Mouse (Mus musculus) limb, embryonic 15.5 days (tissue): ENCODE data around the gene Theg. TPM values are rescaled to one million over a fixed set of nuclear protein-coding genes. Genes with fewer than 3 reads are reported as not detected.

Source experiments
- ATAC-seq: fragments of 200-750 bp; cut with Nextera tagmentation; 2 replicates; pipeline ENCODE4 v1.8.0; 2017; ENCODE audit warnings: low read depth, moderate TSS enrichment; ENCODE audit not compliant: insufficient number of reproducible peaks, low FRiP score, low TSS enrichment
- H3K27ac ChIP-seq: fragments of 300-500 bp; sonication (generic); 2 replicates; pipeline ENCODE4 v1.5.1; 2015; ENCODE audit warnings: moderate library complexity, mild to moderate bottlenecking, inconsistent platforms
- H3K27me3 ChIP-seq: fragments of 300-500 bp; sonication (generic); 2 replicates; pipeline ENCODE4 v1.6.1; 2015; ENCODE audit warnings: inconsistent platforms
- H3K36me3 ChIP-seq: fragments of 300-500 bp; sonication (generic); 2 replicates; pipeline ENCODE4 v1.6.1; 2015; ENCODE audit warnings: inconsistent platforms
- H3K4me1 ChIP-seq: fragments of 300-500 bp; sonication (generic); 2 replicates; pipeline ENCODE4 v1.6.1; 2015; ENCODE audit warnings: inconsistent platforms
- H3K4me2 ChIP-seq: fragments of 300-500 bp; sonication (generic); 2 replicates; pipeline ENCODE4 v1.6.1; 2015; ENCODE audit warnings: mild to moderate bottlenecking, inconsistent platforms
- H3K4me3 ChIP-seq: fragments of 300-500 bp; sonication (generic); 2 replicates; pipeline ENCODE4 v1.5.1; 2015; ENCODE audit warnings: mild to moderate bottlenecking, inconsistent platforms
- H3K9ac ChIP-seq: fragments of 300-500 bp; sonication (generic); 2 replicates; pipeline ENCODE4 v1.6.1; 2015; ENCODE audit warnings: inconsistent platforms
- H3K9me3 ChIP-seq: fragments of 300-500 bp; sonication (generic); 2 replicates; pipeline ENCODE4 v1.6.1; 2016; ENCODE audit warnings: inconsistent platforms
- WGBS: fragments of 180-500 bp; shearing (Covaris S2); methylation state at CpG from one replicate; pipeline ENCODE4 v1.1.7; 2015; 5-methylcytosine and 5-hydroxymethylcytosine counted together
- polyA plus RNA-seq: library from polyadenylated mRNA; unstranded; fragments of >200 nt; fragmentation: Nextera tagmentation; extraction: Ambion mirVana; gene quantifications from 2 replicates; pipeline ENCODE4 v1.2.1, GENCODE M21; 2015

The Theg gene
- polyA plus RNA-seq, 1 experiment from 2014 or later = not detected

DNA sequence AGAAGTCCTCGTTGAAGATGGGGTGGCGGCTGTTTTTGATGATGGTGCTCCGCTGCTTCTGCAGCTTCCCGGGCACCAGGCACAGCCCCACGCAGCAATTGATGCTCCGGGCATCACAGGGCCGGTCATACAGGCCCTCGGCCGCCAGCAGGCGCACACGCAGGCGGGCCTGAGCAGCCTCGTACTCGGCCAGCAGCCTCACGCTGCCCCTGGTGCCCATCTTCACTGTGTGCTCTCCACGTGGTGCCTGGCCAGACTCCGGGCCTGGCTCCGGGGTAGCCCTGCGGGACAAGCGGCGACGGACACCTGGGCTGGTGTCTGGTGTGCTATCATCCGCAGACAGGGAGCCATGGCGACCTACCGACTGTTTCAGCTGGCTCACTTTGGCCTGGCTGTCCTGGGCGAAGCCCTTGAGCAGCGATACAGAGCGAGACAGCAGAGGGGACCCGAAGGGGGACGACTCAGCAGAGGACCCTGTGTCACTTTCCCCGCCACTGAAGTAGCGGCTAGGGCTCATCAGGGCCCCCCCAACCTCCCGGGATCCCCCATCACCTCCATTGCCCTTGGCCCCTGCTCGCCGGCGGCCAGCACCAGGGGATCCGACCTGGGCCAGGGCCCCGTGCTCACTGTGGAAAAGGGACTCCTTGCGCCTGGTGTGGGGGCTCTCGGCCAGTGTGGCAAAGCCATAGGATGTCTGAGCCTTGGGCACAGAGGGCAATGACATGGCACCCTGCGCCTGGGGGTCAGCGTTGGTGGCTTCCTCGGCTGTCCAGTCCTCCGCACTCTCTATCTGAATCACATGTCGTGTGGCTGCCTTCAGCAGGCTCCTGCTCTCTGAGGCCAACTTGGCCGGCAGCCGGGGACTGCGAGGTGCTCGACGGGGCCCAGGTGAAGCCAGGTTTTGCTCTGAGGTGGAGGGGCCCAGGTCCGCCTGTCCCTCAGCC is 25.3 kb upstream of the Theg start:
- H3K4me2 ChIP-seq = peak overlapping the region; percentile 95
- H3K9me3 ChIP-seq = no peaks in the 10 kb centered on the region
- H3K4me1 ChIP-seq = peaks cover 28% of the 10 kb centered on the region
- 13% methylated on average over 51 of the region's 51 CpGs for WGBS
- H3K27me3 ChIP-seq = peaks cover 56% of the 10 kb centered on the region
- no peak overlapping the region for H3K9ac ChIP-seq
- no peaks in the 10 kb centered on the region for H3K36me3 ChIP-seq
- peak overlapping the region; percentile 56 for H3K4me3 ChIP-seq
- ATAC-seq = no peak
- no peak overlapping the region for H3K27ac ChIP-seq

DNA sequence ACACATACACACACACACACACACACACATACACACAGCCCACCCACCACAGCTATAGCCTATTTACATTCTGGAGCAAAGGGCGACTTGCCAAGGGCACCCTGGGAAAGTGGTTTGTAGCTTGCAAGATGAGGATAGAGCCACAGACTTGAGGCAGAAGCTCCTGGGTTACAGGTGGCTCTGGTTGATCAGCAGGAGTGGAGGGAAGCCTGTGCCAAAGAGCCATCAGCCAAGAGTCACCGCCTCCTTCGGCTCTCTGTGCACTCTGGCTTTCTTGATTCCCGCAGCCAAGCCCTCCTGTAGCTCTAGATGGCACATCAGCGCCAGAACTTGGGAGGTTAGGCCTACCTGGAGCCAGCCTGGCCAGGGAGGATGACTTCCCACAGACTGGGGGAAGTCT is 24.2 kb upstream of the Theg start:
- H3K4me2 ChIP-seq = no peak overlapping the region

DNA sequence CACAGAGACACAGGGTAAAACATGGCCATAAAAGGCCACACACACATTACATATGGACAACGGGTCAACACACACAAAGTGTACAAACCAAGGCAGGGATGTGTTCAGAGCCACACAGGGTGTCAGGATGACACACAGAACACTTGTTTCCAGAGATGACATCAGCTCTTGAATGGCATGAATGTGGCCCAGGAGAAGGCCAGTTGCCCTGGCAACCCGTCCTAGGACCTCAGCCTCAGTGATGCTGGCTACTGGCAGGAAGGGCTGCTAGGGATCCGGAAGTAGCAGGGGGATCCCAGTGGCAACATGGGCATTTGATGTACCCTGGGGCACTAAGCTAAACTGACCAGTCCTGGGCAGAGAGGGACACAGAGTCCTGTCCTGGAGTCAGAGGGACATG is 22.1 kb upstream of the Theg start:
- 87% methylated on average over 3 of the region's 3 CpGs for WGBS
- peaks cover 24% of the 10 kb centered on the region for H3K4me1 ChIP-seq
- no peaks in the 10 kb centered on the region for H3K9me3 ChIP-seq
- H3K27me3 ChIP-seq = peaks cover 53% of the 10 kb centered on the region
- no peak overlapping the region for H3K9ac ChIP-seq
- H3K4me2 ChIP-seq = no peak overlapping the region
- no peaks in the 10 kb centered on the region for H3K36me3 ChIP-seq
- no peak overlapping the region for H3K4me3 ChIP-seq
- ATAC-seq = no peak
- H3K27ac ChIP-seq = no peak overlapping the region

More for the DNA sequence above, 24.2 kb upstream of the Theg start:
- H3K4me1 ChIP-seq = peaks cover 28% of the 10 kb centered on the region
- no peak for ATAC-seq
- 31% methylated on average over 5 of the region's 5 CpGs for WGBS
- H3K9ac ChIP-seq = no peak overlapping the region
- no peak overlapping the region for H3K4me3 ChIP-seq
- H3K36me3 ChIP-seq = no peaks in the 10 kb centered on the region
- no peak overlapping the region for H3K27ac ChIP-seq
- H3K27me3 ChIP-seq = peaks cover 56% of the 10 kb centered on the region
- no peaks in the 10 kb centered on the region for H3K9me3 ChIP-seq

DNA sequence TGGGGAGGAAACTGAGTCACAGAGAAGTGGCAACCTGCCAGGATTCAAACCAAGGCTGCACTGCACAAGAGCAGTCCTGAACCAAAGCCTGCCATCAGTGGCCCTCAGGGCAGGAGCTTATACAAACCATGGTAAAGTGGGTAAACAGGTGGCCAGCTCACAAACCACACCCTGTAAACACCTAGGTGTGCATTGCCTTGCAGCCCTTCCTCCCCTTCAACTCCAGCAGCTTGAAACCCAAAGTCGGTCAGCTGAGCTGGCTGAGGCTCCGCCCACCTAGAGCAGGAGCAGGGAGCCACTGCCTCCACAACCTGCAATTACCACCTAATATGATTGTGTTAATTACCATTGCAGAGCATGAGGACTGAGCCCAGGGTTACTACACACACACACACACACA is 20.8 kb upstream of the Theg start:
- Histone ChIP-seq H3K27ac (no peak overlapping the region), H3K4me3 (no peak overlapping the region), H3K4me2 (no peak overlapping the region), H3K36me3 (no peaks in the 10 kb centered on the region), H3K4me1 (peaks cover 12% of the 10 kb centered on the region), H3K27me3 (peaks cover 39% of the 10 kb centered on the region), H3K9ac (no peak overlapping the region), H3K9me3 (no peaks in the 10 kb centered on the region)
- ATAC-seq = no peak
- 31% methylated on average over 2 of the region's 2 CpGs for WGBS

DNA sequence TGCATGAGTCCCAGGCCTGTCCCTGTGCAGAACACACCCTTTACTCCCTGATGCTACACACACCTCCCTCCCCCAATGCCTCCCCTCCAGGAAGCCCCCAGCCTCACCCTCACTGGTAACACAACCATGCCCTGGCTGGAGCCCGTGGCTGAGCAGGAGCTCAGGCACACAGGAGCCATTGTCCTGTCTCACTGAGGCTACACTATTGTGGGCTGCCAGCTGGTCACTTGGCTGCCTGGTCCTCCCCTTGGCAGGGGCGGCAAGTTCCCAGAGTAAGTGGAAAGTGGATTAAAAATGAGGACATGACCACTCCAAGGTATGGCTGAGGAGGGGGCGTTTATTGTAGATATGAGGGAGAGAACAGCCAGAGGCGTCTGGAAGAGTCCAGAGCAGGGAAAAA is 19.4 kb upstream of the Theg start:
- Histone ChIP-seq H3K4me2 (no peak overlapping the region), H3K9me3 (no peaks in the 10 kb centered on the region), H3K27me3 (peaks cover 26% of the 10 kb centered on the region), H3K4me3 (no peak overlapping the region), H3K9ac (no peak overlapping the region), H3K27ac (no peak overlapping the region), H3K4me1 (no peaks in the 10 kb centered on the region), H3K36me3 (no peaks in the 10 kb centered on the region)
- no peak for ATAC-seq
- WGBS = 67% methylated on average over 4 of the region's 4 CpGs

DNA sequence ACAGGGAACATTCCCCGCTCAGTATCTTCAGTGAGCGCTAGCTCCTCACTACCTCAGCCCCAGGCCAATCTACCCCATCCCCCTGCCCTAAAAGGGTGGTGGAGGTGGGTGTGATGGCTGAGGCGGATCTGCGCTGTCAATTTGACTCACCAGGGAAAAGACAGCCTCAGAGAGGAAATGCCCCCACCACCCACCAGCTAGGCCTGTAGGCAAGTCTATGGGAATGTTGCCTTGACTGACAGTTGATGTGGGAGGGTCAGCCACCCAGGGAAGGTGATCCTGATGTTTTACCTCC is 10.8 kb upstream of the Theg start:
- Histone ChIP-seq H3K27ac (no peak overlapping the region), H3K36me3 (no peaks in the 10 kb centered on the region), H3K27me3 (peaks cover 29% of the 10 kb centered on the region), H3K9me3 (no peaks in the 10 kb centered on the region), H3K4me2 (no peak overlapping the region), H3K9ac (no peak overlapping the region), H3K4me1 (peaks cover 2% of the 10 kb centered on the region; the same call in 1 of the 2 replicates), H3K4me3 (no peak overlapping the region)
- no peak for ATAC-seq
- 55% methylated on average over 4 of the region's 4 CpGs for WGBS

DNA sequence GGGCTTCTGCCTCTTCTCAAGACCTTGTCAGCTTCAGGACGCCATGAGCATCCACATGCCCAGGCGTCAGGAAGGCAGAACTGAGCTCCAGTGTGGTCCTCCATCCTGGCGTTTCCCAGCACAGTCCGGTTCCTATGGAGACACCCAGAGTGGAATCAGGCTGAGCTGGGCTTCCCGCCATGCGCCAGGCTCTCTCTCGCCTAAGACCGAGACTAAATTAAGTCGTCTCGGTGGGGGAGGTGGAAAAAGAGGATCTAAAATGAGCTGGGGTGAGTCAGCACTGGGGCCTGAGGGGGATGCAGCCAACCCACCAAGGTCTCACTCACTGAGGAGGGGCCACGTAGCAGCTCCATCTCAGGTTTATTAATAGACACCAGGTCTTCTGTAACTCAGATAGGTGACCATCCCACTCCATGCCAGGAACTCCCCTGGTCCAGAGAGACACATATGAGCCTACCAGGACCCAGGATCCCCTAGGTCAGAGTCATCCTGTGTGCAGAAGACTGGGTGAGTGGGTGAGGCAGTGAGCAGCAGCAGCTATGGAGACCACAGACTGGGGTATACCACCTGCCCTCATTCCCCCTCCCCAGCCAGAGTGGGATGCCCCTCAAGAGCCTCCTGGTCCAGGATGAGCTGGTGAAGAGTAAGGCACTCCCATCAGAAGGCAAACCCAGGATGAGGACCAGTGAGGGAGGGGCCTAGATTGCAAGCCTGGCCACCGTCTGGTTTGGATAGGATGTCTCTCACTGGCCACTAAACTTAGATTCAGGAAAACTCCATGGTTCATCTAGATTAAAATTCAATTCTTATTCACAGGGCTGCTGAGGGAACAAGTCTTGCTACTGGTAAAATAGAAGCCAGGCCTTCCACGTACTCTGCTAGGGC is 10.2 kb upstream of the Theg start:
- Histone ChIP-seq H3K9me3 (no peaks in the 10 kb centered on the region), H3K27ac (no peak overlapping the region), H3K9ac (no peak overlapping the region), H3K4me1 (peaks cover 2% of the 10 kb centered on the region; the same call in 1 of the 2 replicates), H3K4me2 (no peak overlapping the region), H3K27me3 (peaks cover 29% of the 10 kb centered on the region), H3K4me3 (no peak overlapping the region), H3K36me3 (no peaks in the 10 kb centered on the region)
- 38% methylated on average over 13 of the region's 13 CpGs for WGBS
- ATAC-seq = no peak

DNA sequence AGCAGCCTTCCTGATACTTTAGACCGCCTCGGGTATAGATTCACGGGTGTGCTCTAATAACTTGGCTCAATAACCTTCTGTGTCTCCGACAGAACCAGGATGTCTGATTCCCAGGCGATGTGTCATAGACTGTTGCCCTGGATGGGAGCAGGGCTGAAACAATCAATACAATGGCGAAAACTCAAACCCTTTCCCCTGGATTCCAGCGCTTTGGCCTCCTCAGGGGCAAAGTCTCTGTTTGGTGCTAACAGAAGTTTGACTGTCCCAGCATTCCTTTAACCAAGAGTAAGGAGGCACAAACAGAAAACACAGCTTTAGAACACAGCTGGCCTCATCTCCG is 8.4 kb upstream of the Theg start:
- Histone ChIP-seq H3K9ac (no peak overlapping the region), H3K4me3 (no peak overlapping the region), H3K36me3 (no peaks in the 10 kb centered on the region), H3K4me1 (peaks cover 2% of the 10 kb centered on the region; the same call in 1 of the 2 replicates), H3K27me3 (peaks cover 29% of the 10 kb centered on the region), H3K27ac (no peak overlapping the region), H3K4me2 (no peak overlapping the region), H3K9me3 (no peaks in the 10 kb centered on the region)
- whole genome bisulfite sequencing = 54% methylated on average over 8 of the region's 8 CpGs
- no peak for ATAC-seq

DNA sequence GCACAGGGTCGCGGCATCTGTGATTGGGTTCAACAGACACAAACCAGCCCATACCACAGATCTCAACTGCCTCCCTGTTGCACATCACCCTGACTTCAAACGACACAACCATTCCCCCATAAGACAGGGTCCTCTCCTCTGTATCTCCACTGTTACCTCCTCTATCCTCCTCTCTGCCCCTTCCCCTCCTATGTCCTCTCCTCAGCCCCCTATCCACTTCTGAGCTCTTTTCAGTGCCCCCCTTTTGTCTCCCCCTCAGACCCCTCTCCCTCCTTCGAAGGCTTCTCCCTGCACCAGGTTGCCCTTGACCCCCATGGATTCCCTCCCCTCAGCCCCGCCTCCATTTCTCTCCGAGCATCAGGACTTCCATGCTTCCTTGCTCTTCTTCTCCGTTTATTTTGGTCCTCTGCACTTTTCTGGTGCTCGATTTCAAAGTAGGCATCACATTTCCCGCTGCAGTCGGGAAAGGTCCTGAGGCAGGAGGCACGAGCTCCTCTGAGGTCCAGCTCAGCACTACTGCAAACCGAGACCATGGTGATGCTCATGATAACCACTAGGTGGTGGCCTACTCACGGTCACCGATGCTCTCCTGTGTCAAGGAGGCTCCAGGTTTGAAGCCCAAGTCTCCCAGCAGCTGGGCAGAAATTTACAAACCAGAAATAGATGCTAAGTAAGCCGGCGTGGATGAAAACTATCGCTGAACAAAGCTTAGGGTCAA is 7.9 kb upstream of the Theg start:
- ATAC-seq = no peak
- no peaks in the 10 kb centered on the region for H3K9me3 ChIP-seq
- no peak overlapping the region for H3K27ac ChIP-seq
- H3K4me2 ChIP-seq = no peak overlapping the region
- peaks cover 29% of the 10 kb centered on the region for H3K27me3 ChIP-seq
- H3K4me3 ChIP-seq = no peak overlapping the region
- no peaks in the 10 kb centered on the region for H3K36me3 ChIP-seq
- H3K4me1 ChIP-seq = peaks cover 2% of the 10 kb centered on the region; the same call in 1 of the 2 replicates
- no peak overlapping the region for H3K9ac ChIP-seq
- WGBS = 14% methylated on average over 17 of the region's 17 CpGs

DNA sequence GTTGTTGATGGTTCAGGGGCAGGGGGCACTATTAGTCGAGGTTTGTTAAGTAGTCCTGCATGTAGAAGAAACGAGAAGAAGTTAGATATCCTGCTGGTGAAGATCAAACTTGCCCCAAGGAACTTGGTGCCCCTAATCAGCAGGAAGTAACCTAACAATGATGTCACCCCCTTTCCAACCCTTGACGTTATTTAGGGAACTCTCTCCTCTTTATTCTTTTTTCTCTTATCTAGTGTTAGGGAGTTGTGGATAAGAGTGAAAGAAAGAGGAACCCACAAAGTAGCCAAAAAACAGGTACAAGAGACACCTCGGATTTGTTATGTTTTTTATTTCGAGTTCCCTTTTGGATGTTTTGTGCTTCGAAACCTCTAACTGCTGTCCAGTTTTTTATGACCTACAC is 7.0 kb upstream of the Theg start:
- WGBS = 55% methylated on average over 6 of the region's 6 CpGs
- H3K9ac ChIP-seq = no peak overlapping the region
- H3K4me3 ChIP-seq = no peak overlapping the region
- H3K4me1 ChIP-seq = peaks cover 2% of the 10 kb centered on the region; the same call in 1 of the 2 replicates
- no peak overlapping the region for H3K27ac ChIP-seq
- H3K27me3 ChIP-seq = peaks cover 29% of the 10 kb centered on the region
- no peak overlapping the region for H3K4me2 ChIP-seq
- H3K9me3 ChIP-seq = no peaks in the 10 kb centered on the region
- ATAC-seq = no peak
- no peaks in the 10 kb centered on the region for H3K36me3 ChIP-seq

DNA sequence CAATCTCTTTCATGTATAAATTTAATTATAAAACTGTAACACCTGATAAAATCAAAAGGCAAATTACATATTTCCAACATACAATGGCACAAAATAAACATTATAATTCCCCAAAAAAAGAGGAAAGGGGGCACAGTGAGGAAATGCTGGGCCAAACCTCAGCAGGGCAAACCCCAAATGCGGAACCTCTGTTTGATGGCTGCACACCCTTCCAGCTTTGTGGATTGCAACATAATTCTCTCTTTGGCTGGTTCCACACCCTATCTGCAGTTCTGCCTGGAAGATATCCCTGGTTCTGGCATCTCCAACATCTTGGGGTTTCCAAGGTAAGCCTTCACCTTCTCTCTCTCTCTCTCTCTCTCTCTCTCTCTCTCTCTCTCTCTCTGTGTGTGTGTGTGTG is 3.6 kb upstream of the Theg start:
- no peaks in the 10 kb centered on the region for H3K36me3 ChIP-seq
- no peak overlapping the region for H3K27ac ChIP-seq
- WGBS = 94% methylated on average over 1 of the region's 1 CpGs
- no peaks in the 10 kb centered on the region for H3K9me3 ChIP-seq
- no peak overlapping the region for H3K4me2 ChIP-seq
- H3K27me3 ChIP-seq = peaks cover 15% of the 10 kb centered on the region
- no peak overlapping the region for H3K9ac ChIP-seq
- peaks cover 2% of the 10 kb centered on the region; the same call in 1 of the 2 replicates for H3K4me1 ChIP-seq
- no peak overlapping the region for H3K4me3 ChIP-seq
- no peak for ATAC-seq

DNA sequence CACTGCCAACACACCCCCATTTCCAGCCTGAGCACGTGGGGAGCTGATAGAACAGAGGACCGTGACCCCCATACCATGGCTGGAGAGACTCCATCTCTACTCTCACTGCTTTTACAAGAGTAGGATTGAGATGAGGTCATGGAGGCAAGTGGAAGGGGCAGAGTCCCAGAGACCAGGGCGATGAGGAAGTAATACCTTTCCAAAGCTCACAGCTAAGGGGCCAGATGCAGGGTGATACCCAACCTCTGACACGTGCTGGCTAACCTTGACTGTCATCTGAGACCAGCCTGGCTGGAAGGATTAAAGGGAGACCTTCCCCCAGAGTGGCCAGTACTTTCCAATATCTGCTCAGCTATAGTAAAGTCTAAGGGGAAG is 608 bp upstream of the Theg start:
- Histone ChIP-seq H3K27ac (no peak overlapping the region), H3K27me3 (no peaks in the 10 kb centered on the region), H3K4me1 (no peaks in the 10 kb centered on the region), H3K9me3 (no peaks in the 10 kb centered on the region), H3K4me2 (no peak overlapping the region), H3K36me3 (no peaks in the 10 kb centered on the region), H3K9ac (no peak overlapping the region), H3K4me3 (no peak overlapping the region)
- 58% methylated on average over 4 of the region's 4 CpGs for WGBS
- ATAC-seq = no peak
